Mouse (Mus musculus): Measurements from ENCODE around the gene Sp2.
A peak's percentile ranks its signal among the peaks of the same experiment; 100 is the strongest.

The Sp2 gene

GRCm38 (mm10) chr11:96916044-96916884 lies 66.5 kb downstream of the Sp2 start, which contains the start of gene Cdk5rap3:
Gene Cdk5rap3 (minus strand): TSS chr11:96916496.
- peak; percentile 100 for DNase-seq (ENCODE audit: low read depth, low spot score)

- no peak for DNase-seq (ENCODE audit: low read depth, low spot score)
These were observed 70.1 kb downstream of the Sp2 start for GRCm38 (mm10) chr11:96912682-96913081.

- DNase-seq (ENCODE audit: low read depth, low spot score): peak; percentile 85
These were observed 72.8 kb downstream of the Sp2 start for GRCm38 (mm10) chr11:96910003-96910402.

- no peak for DNase-seq (ENCODE audit: low read depth, low spot score)
These were observed 74.2 kb downstream of the Sp2 start for GRCm38 (mm10) chr11:96908594-96908993.

- DNase-seq (ENCODE audit: low read depth, low spot score): no peak
These were observed 76.2 kb downstream of the Sp2 start for GRCm38 (mm10) chr11:96906431-96907161.
